Mouse (Mus musculus) heart, adult 18-20 months (tissue): ENCODE measurements at regions not wholly inside any gene's neighbourhood (a gene's known extent, or its start where the extent isn't known, plus 50 kb on each side); places are given as distances from the start of the nearest gene placed in this dataset.

Source experiments
- DNase-seq, 2 experiments: peaks; one replicate each; pipeline ENCODE4 v3.0.0; 2021 to 2022; ENCODE audit warnings: mixed read lengths in 1 of 2

DNA sequence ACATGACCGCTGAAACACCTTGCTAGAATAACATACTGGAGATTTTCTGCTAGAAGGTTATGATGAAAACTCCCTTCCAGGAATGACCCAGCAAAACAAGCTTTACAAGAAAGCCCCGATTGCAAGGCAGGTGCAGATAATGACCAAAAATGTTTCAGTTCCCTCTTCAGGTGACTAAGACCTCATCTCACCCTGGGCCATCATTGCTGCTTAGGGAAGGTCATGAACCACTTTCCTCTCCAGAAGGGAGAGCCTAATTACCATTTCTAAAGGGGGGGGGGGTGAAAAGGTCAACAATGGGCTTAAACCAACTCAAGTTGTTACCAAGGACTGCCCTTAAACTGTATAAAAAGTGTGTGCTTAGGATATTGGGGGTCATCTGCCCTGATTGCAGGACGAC is 59.8 kb upstream of the Speer4c start:
- no peak for DNase-seq

DNA sequence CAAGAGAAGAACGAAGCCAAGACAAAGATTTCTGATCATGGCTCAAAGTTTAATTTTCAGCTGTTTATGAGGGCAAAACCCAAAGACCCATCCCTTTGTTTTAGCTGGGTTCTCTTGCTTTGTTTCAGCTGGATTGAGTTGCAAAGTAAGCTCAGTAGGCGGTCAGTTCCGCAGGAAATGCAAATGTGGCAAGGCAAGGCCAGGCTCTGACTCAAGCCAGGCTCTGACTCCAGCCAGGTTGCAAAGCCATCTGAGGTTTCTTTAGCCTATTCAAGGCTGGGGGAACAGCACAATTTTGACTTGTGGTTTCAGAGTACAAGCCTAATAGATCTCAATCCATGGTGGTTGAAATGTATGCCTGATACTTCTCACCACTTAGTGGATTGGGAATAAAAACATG is 60.5 kb upstream of the Speer4c start:
- no peak for DNase-seq

GRCm38 (mm10) chr5:15776106-15776505 is 62.0 kb upstream of the Speer4c start:
- no peak for DNase-seq

GRCm38 (mm10) chr5:15803583-15803982 is 89.5 kb upstream of the Speer4c start:
- DNase-seq, result no peak

DNA sequence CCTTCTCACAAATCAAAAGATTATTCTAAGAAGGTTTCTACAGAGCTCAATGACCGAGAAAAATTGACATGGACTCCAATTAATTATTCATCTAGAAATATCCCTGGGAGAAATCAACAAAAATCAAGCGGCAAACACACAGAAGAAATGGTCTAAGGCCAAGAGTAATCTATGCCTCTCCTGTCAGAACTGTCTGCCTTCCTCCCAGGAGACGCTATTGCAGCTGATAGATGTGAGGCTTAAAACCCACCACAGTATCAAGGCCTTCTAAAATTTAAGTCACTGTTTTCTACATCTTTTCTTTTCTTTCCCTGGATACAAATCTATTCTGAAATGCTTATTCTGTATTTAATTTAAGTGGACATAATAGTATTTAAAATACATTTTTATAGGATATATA is 102.8 kb upstream of the Speer4c start:
- DNase-seq, result no peak

DNA sequence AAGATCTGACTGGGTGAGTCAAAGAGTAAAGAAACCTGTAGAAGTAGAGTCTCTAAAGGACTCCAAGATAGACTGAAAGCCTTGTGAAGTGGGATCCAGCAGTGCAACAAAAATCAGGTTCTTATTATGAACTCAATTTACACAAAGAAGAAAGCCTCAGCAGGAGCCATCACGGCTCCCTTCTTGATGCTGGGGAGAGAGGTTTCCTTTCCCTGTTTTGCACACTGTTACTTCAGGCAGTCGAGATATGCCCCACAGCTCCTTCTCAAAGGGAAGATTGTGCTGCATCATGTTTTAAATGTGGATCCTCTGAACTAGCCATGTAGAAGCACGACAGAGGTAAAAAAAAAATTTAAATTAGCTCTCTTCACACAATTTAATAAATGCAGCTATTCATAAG is 103.3 kb upstream of the Speer4c start:
- DNase-seq, result no peak

- no peak for DNase-seq
Measured at GRCm38 (mm10) chr5:15822989-15823388, 108.9 kb upstream of the Speer4c start.

DNA sequence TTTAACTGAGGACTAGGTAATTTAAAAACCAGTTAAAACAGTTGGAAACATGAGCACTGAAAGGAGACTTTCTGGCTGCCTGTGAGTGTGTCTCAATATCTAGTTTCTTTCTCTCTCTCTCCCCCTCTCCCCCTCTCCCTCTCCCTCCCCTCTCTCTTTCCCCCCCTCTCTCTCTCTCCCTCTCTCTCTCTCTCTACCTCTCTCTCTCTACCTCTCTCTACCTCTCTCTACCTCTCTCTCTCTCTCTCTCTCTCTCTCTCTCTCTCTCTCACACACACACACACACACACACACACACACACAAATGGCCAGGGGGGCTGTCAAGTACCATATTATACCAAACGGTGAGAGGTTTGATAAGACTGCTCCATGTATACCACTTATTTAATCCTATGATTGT is 103.0 kb upstream of the Cacna2d1 start:
- no peak for DNase-seq

DNA sequence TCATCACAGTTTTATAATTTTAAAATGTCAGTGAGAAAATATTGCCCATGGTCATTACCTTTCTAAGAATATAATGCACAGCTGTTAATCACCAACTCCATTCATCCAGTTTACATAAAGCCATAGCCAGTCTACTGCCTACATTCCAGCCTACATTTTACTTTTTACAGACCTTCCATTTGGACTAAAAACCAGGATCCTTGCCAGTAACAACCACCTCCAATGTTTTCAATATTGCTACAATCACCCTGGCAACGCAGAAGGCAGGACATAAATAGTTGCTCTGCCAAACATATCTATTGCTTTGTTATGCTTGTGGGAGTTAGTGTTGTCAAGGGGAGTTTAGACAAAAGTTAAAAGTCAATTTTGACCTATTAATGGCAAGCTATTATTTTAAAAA is 102.2 kb upstream of the Cacna2d1 start:
- peak in 1 of 2 experiments; percentile 4 for DNase-seq

DNA sequence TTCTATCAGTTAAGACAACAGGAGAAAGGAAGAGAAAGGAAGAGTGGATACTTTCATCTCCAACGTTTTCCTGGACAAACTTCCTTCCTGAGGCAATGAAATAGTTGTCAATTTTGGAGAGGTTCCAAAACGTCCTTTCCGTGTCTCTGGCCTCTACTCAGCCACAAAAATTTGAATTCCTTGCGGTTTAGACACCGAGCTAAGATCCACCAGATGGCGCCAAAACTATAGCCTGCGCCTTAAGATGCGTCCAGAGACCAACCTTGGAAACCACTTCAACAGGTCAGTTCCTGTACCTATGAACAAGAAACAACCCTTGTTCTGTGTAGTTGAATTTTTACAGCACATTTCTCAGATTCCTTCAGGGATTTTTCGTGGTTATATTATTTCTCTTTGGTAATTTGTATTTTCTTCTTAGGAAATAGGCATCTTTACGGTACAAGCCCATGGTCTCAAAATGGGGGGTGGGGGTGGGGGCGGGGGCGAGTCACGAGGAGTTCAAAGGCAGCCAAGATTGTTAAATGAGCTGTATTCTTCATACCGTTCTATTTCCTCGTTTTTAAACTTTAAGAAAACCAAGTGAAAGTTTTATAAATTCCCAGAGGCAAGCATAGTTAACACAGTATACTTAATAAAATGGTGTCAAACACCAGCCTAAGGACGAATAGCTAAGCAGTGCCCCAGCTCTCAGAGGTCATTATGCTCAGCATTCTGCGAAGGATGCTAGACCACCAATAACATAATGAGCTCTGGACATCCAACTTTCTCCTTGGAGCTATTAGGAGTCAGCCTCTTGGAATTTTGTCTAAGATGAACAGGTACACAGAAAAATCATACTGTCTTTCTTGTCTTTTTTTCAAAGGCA is 96.2 kb upstream of the Cacna2d1 start:
- DNase-seq, result peak; percentile 54 to 80

DNA sequence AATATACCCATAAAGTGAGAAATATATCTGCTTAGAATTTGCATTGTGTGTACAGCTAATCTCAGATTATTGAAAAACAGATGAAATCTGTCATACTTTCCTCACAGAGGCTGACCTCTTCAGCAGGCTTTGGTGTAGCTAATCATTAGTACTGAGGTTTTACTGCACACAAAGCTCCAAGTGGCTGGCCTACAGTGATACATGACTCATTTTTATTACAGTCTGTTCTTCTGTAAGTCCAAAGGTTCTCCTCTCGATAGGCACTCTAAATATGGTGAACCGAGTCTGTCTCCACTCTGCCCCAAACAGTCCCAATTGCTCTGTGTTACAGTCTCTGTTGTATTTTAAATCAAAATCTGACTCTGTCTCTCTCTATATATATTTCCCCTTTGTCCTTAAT is 87.7 kb upstream of the Cacna2d1 start:
- DNase-seq, result no peak

DNA sequence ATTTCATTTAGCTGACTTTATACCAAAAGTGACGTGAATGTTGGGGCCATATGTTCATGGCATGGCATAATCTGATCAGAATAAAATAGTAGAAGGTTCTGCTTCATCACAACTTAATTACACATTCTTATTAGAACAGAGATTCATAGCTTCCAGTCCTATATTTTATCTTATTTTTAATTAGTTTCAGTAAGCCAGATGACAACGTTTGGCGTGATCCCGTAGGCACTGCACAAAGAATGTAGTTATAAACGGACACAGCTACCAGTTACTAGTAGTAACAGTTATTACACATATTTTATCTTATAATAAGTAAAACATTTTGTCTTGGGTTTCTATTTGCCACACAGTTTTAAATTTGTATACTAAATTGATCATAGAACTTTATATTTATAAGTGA is 85.0 kb upstream of the Cacna2d1 start:
- DNase-seq, result no peak

- no peak for DNase-seq
Measured at GRCm38 (mm10) chr5:15850126-15850801, 84.2 kb upstream of the Cacna2d1 start.

DNA sequence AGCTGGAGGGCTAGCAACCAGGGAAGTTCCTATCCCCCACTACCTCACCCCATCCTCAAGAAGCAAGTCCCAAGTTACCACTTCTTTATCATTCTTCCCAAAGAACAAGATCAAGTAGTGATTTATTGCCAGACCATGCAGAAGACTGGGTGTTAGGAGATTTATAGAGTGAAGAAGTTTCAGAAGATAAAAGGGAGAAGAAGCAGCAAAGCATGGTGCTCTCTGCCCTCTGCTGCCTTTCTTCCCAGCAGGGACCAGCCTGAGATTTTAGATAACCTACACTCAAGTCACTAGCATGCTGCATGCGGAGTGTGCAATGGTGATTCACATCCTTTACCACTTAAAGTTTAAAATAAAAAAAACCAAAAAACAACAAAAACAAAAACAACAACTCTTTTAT is 79.7 kb upstream of the Cacna2d1 start:
- DNase-seq, result no peak

DNA sequence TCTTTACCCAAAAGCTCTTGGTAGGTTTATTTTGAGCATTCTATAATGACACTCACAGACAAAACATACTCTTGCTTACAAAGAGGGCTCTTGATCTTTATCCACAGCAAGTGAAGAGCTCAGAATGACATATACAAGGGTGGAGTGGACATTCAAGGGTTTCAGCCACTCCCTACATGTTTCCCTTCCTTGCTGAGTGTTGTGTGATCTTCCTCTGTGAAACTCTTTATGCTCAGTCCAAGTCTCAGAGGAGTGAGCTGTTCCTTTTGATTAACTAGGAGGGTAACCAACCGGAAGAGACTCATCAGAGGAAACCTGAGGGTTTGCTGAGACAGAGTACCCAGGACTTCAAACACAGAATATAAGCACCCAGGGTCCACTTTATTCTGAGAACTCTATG is 77.5 kb upstream of the Cacna2d1 start:
- DNase-seq, result no peak

- no peak for DNase-seq
Measured at GRCm38 (mm10) chr5:15874065-15874464, 60.4 kb upstream of the Cacna2d1 start.

GRCm38 (mm10) chr5:15883004-15883403 is 51.5 kb upstream of the Cacna2d1 start:
- no peak for DNase-seq
